Mouse (Mus musculus) spleen, adult 18-20 months (tissue): ENCODE measurements around the gene Phlpp2.

Experiments
- DNase-seq, 2 experiments: peaks; one replicate each; pipeline ENCODE4 v3.0.0; 2022; ENCODE audit warnings: mixed read lengths in 2 of 2

The Phlpp2 gene

GRCm38 (mm10) chr8:109964106-109964505 lies 95.8 kb downstream of the Phlpp2 start:
- DNase-seq = no peak

GRCm38 (mm10) chr8:109968837-109969236 lies 100.5 kb downstream of the Phlpp2 start:
- DNase-seq = no peak

GRCm38 (mm10) chr8:109970323-109970722 lies 102.0 kb downstream of the Phlpp2 start:
- no peak for DNase-seq

- no peak for DNase-seq
These were observed 104.6 kb downstream of the Phlpp2 start for GRCm38 (mm10) chr8:109972901-109973300.

- DNase-seq = no peak
These were observed 111.0 kb downstream of the Phlpp2 start for GRCm38 (mm10) chr8:109979339-109979738.

GRCm38 (mm10) chr8:109982386-109983105 lies 114.2 kb downstream of the Phlpp2 start:
- no peak for DNase-seq

- DNase-seq = no peak
These were observed 115.6 kb downstream of the Phlpp2 start for GRCm38 (mm10) chr8:109983944-109984343.

- DNase-seq = no peak
These were observed 118.0 kb downstream of the Phlpp2 start for GRCm38 (mm10) chr8:109986384-109986783.

- DNase-seq = no peak
These were observed 119.4 kb downstream of the Phlpp2 start for GRCm38 (mm10) chr8:109987776-109988175.

- no peak for DNase-seq
These were observed 120.8 kb downstream of the Phlpp2 start for GRCm38 (mm10) chr8:109989151-109989550.

GRCm38 (mm10) chr8:109990224-109990623 lies 121.9 kb downstream of the Phlpp2 start, which contains the start of gene Tat:
Tat (plus strand) TSS chr8:109990437.
- DNase-seq = no peak

GRCm38 (mm10) chr8:109992166-109992565 lies 123.8 kb downstream of the Phlpp2 start:
- DNase-seq = no peak

GRCm38 (mm10) chr8:109992951-109993350 lies 124.6 kb downstream of the Phlpp2 start:
- no peak for DNase-seq
